Mouse (Mus musculus) adipocyte (in vitro differentiated cells): ENCODE results near the gene Lrrc40.
"Not testable (repeated sequence)": the region's sequence is repeated elsewhere in the genome, so short reads cannot be mapped to it uniquely, and the experiment has no call there.

Experiments
- DNase-seq: peaks from one replicate; pipeline ENCODE4 v3.0.0-alpha.2; 2016; ENCODE audit warnings: low spot score

Lrrc40 gene

DNA sequence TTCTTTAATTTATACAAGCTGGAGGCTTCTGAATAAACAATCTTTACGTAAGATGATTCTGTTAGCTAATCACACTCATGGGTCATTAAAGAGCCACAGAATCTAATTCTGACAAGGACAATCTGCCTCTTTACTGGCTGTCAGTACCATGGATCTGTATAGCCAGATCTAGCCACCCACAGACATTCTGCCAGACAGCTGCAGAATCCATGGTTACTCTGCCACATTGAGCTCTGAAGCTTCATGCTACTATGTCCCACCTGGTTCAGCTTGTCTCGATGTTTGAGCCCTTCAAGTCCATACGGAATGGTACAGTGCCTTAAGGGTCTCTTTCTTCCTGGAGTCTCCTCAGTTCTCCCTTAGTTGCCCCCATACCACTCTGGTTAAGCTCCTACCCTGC is 55.1 kb downstream of the Lrrc40 start:
- no peak for DNase-seq

DNA sequence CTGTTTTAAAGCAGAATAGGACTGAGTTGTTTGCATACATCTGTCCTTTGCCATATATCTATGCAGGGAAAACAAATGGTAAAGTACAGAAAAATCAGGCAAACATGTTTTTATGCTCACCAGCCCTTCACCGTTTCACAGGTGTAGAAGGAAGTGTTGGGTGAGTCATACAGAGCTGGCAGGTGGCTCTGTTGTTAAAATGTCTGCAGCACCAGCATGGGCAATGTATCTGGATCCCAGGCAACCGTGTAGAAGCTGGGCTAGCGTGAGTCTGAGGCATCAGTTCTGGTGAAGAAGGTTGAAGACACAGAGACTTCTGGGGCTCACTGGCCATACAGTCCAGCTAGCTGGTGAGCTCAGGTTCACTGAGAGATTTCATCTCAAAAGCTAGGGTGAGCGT is 57.5 kb downstream of the Lrrc40 start:
- no peak for DNase-seq

DNA sequence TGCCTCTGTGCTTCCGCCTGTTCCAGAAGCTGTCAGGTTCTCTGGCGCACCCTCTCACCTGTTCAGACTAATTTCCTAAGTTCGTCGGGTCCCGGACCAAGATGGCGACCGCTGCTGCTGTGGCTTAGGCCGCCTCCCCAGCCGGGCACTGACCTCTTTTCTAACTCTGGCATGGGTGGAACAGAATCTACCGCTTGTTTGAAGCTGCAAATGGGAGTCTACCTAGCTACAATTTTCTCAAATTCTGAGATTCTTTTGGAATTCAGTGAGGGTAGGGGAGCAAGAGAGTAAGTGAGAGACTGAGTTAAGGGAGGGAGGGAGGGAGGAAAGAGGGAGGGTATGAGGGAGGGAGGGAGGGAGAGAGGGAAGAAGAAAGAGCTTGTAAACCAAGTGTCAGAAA is 65.6 kb downstream of the Lrrc40 start:
- not testable (repeated sequence) for DNase-seq

DNA sequence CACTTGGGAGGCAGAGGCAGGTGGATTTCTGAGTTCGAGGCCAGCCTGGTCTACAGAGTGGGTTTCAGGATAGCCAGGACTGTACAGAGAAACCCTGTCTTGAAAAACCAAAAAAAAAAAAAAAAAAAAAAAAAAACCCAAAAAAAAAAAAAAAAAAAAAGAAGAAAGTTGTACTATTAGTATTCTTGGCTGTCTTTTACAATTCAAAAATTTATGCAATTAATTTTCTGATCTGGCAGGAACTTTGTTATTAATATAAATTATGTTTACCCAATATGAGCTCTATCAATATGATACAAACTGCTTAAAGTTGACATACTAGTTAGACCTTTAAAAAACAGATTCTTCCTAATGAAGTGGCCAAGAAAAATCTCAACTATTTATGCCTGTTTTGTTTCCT is 66.1 kb downstream of the Lrrc40 start:
- not testable (repeated sequence) for DNase-seq

DNA sequence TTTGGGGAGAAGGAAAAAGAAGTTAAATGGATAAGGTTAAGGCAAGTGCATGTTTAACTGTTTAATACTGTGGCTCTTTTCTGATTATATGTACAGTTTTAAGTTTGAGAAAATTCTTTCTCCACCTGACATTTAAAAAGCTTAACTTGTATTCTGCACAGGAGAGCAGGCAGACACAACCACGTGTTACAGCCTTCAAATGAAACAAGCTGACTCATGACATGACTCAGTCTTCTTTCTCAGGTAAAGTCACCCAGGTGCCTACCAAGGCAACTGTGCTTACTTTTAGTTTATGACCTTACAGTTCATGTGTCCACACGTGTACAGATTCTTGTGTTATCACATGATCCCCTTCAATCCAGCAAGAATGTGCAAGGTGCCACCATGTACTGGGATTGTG is 67.0 kb downstream of the Lrrc40 start:
- no peak for DNase-seq

DNA sequence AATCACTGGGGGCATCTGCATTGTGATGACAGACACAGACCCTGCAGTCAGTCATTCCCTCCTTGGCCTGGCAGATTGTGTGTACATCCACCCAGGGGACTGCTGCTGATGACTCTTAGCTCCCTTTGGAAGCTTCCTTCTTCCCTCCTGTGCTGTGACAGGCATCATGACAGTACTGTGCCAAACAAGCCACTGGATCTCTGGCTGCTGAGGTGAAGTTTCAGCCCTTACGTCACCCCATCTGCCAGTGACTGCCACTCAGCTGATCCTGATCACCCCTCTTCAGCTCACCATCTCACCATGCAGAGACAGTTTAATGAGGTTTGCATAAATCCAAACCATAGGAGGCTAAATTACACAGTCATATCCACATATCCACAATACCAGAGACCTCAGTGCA is 68.8 kb downstream of the Lrrc40 start:
- no peak for DNase-seq
